Mouse (Mus musculus) frontal cortex, postnatal 10 days (tissue): Measurements from ENCODE around the gene Cd28.

Experiments
- DNase-seq, 2 experiments: peaks; one replicate each; pipeline ENCODE4 v3.0.0; 2022; ENCODE audit warnings: low spot score in 2 of 2, mixed read lengths in 1 of 2

Cd28 gene

DNA sequence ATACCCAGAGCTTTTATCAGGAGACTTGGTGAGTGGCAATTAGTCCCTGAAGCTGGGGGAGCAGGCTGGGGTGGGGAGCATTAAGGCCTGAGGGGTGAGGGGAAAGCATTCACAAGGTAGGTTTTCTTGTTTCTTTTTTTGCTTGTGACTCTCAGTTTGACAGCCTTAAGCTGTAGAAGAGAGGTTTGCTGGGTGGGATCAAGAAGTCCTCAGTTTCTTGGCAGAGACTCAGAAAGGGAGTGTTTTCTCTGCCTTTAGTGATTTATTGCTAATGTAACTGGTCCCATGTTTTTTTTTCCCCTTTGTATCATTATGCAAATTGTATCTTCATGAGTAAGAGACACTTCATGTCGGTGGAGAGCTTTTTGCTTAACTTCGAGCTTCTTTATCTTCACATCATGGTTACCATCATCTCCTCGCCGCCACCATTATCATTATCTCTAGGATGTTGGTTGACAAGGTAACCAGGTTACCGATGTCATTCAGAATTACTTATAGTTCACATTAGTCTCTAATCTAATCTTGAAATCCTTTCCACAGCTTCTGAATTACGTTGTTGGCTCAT, 33.7 kb downstream of the Cd28 start:
- no peak for DNase-seq

DNA sequence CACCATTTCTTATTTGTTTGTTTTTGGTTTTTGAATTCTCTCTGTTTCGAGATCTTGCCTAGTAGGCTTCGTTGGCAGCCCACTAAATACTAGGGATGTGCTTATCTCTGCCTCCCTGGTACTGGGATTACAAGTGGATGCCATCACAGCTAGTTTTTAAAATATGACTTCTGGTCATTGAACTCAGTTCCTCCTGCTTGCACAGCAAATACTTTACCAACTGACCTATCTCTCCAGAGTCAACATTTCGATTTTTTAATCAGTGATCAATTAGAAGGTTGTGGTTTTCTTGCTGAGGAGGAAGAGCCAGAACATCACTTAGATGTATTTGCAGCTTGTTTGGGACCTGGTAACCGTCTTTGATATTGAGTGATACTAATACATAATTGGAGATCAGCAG, 34.4 kb downstream of the Cd28 start:
- no peak for DNase-seq

- no peak for DNase-seq
Measured at GRCm38 (mm10) chr1:60752986-60753385, 36.4 kb downstream of the Cd28 start.

GRCm38 (mm10) chr1:60753981-60754380, 37.4 kb downstream of the Cd28 start:
- DNase-seq = no peak

GRCm38 (mm10) chr1:60755391-60756243, 39.0 kb downstream of the Cd28 start:
- DNase-seq = no peak

GRCm38 (mm10) chr1:60757631-60758030, 41.0 kb downstream of the Cd28 start:
- no peak for DNase-seq

GRCm38 (mm10) chr1:60758226-60758625, 41.6 kb downstream of the Cd28 start:
- no peak for DNase-seq

- no peak for DNase-seq
Measured at GRCm38 (mm10) chr1:60759563-60760335, 43.1 kb downstream of the Cd28 start.

DNA sequence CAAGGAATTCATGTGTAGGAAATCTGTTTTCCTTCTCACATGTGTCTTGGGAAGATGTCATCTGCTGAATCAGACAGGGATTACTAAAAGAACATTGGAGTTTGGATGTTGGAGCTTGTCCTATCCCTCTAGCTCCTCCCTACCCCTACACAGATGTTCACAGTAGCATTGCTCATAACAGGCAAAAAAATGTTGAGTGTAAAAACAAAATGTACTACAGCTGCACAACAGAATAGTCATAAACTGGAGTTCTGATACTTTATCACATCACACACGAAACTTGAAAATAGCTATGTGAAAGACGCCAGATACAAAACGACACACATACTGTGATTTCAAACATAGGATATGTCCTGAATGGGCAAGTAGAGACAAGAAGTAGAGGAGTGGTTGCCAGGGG, 43.9 kb downstream of the Cd28 start:
- no peak for DNase-seq

DNA sequence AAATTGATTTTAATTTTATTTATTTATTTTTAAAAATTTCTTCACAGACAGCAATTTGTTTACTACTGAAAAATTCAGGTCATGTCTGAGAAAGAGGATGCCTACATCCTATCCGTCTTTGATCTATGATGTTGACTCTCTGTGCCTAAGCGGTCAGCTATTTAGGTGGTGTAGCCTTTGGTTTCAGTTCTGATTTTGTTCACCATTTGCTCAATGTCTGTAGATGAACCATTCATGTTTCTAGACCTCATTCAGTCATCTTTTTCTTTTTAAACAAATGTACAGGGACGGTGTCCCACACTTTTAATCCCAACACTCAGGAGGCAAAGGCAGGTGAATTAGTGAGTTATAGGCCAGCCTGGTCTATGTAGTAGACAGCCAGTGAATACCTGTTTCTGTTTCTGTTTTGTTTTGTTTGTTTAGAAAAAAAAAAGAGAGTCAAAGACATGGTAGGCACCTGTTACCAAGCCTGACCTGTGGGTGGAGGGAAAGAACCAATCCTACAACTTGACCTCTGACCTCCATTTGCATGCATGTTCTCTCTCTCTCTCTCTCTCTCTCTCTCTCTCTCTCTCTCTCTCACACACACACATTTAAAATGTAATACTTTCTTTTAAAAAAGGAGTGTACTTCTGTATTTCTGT, 45.0 kb downstream of the Cd28 start:
- DNase-seq = no peak

DNA sequence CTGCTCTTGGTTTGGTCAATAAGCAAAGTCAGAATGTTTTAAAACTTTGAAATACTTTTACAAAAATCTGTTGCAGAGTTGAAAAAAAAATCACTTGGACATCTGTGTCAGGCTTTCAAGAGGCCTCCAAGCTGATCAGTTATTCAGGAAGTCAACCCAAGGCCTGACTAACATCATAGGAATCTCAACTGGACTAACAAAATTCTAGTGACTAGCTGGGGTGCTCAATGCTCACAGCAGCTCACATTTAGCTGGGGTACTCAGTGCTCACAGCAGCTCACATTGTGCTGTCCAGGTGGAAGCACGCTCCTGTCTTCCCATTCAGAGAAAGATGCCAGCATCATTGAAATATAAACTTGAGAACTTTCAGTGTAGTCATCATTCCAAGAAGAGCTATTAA, 45.9 kb downstream of the Cd28 start:
- DNase-seq = no peak

DNA sequence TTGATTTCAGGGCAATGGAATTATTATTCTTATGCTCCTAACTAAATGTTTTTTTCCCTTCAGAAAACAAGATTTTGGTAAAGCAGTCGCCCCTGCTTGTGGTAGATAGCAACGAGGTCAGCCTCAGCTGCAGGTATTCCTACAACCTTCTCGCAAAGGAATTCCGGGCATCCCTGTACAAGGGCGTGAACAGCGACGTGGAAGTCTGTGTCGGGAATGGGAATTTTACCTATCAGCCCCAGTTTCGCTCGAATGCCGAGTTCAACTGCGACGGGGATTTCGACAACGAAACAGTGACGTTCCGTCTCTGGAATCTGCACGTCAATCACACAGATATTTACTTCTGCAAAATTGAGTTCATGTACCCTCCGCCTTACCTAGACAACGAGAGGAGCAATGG, 46.3 kb downstream of the Cd28 start:
- DNase-seq = no peak

GRCm38 (mm10) chr1:60771771-60772170, 55.2 kb downstream of the Cd28 start:
- DNase-seq = no peak

- DNase-seq = no peak
Measured at GRCm38 (mm10) chr1:60773231-60773630, 56.6 kb downstream of the Cd28 start.

- no peak for DNase-seq
Measured at GRCm38 (mm10) chr1:60776166-60776565, 59.6 kb downstream of the Cd28 start.

GRCm38 (mm10) chr1:60776906-60777305, 60.3 kb downstream of the Cd28 start:
- DNase-seq = no peak

GRCm38 (mm10) chr1:60778465-60779115, 62.0 kb downstream of the Cd28 start:
- no peak for DNase-seq

DNA sequence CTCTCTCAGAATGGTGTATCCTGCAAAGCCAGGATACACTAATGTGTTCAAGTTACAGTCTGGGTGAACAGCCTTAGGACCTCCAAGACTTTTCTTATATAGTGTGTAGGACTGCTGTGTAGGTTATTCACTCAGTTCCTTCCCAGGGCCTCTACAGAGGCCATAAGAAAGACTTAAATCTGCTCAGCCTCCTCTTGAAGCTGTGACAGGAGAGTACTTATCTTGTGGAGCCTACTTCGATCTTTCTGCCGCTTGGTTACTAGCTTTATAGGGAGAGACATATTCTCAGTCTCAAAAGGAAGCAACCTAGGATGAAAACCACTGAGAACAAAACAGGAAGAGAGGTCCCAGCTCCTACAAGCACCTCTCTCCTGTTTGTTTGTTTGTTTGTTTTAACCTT, 62.6 kb downstream of the Cd28 start:
- no peak for DNase-seq

GRCm38 (mm10) chr1:60781666-60782065, 65.1 kb downstream of the Cd28 start:
- no peak for DNase-seq

DNA sequence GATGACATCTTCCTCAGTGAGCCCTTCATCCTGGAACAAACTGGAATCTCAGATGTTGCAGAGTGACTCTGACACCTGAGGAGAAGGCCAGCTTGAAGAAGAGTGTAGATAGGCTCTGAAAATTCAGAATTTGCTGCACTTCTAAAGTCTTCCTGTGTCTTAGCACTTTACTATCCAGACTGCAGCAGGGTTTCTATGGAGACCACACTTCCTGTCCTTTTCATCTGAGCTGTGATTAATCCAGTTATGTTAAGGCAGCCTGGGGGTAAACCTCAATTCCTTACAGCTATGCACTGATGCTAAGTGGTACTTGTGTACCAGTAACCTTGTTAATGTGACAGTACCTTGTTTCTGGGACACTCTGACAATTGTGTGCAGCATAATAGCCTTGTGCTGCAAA, 77.1 kb downstream of the Cd28 start:
- DNase-seq = no peak

- DNase-seq = no peak
Measured at GRCm38 (mm10) chr1:60795677-60796205, 79.1 kb downstream of the Cd28 start.
